Mouse (Mus musculus) forelimb bud, embryonic 11.5 days (tissue): Measurements from ENCODE around the gene Spata48.
A peak's percentile ranks its signal among the peaks of the same experiment; 100 is the strongest.

Experiments used
- DNase-seq: peaks from one replicate; pipeline ENCODE4 v3.0.0-alpha.2; 2012; ENCODE audit warnings: low read depth, low spot score

Spata48 gene

GRCm38 (mm10) chr11:11536295-11536694, 74.4 kb downstream of the Spata48 start:
- DNase-seq, result no peak

GRCm38 (mm10) chr11:11545948-11546347, 84.1 kb downstream of the Spata48 start:
- DNase-seq, result no peak

GRCm38 (mm10) chr11:11546903-11547511, 85.1 kb downstream of the Spata48 start:
- no peak for DNase-seq

GRCm38 (mm10) chr11:11547597-11548240, 85.8 kb downstream of the Spata48 start:
- no peak for DNase-seq

- DNase-seq, result no peak
These were observed 93.7 kb downstream of the Spata48 start for GRCm38 (mm10) chr11:11555563-11555962.

- DNase-seq, result no peak
These were observed 94.3 kb downstream of the Spata48 start for GRCm38 (mm10) chr11:11556186-11556585.

- DNase-seq, result peak; percentile 39
These were observed 95.5 kb downstream of the Spata48 start for GRCm38 (mm10) chr11:11557173-11557967.

GRCm38 (mm10) chr11:11558662-11559061, 96.8 kb downstream of the Spata48 start:
- DNase-seq, result no peak

GRCm38 (mm10) chr11:11559099-11559686, 97.3 kb downstream of the Spata48 start:
- no peak for DNase-seq

- no peak for DNase-seq
These were observed 99.2 kb downstream of the Spata48 start for GRCm38 (mm10) chr11:11561118-11561517.

GRCm38 (mm10) chr11:11564266-11565044, 102.6 kb downstream of the Spata48 start:
- DNase-seq, result no peak
